Mouse (Mus musculus) urinary bladder, adult 18-20 months (tissue): ENCODE results near the gene Mgme1.

Experiments
- DNase-seq, 2 experiments: peaks; one replicate each; pipeline ENCODE4 v3.0.0; 2022; ENCODE audit warnings: low spot score in 2 of 2, mixed read lengths in 2 of 2

Mgme1 gene

DNA sequence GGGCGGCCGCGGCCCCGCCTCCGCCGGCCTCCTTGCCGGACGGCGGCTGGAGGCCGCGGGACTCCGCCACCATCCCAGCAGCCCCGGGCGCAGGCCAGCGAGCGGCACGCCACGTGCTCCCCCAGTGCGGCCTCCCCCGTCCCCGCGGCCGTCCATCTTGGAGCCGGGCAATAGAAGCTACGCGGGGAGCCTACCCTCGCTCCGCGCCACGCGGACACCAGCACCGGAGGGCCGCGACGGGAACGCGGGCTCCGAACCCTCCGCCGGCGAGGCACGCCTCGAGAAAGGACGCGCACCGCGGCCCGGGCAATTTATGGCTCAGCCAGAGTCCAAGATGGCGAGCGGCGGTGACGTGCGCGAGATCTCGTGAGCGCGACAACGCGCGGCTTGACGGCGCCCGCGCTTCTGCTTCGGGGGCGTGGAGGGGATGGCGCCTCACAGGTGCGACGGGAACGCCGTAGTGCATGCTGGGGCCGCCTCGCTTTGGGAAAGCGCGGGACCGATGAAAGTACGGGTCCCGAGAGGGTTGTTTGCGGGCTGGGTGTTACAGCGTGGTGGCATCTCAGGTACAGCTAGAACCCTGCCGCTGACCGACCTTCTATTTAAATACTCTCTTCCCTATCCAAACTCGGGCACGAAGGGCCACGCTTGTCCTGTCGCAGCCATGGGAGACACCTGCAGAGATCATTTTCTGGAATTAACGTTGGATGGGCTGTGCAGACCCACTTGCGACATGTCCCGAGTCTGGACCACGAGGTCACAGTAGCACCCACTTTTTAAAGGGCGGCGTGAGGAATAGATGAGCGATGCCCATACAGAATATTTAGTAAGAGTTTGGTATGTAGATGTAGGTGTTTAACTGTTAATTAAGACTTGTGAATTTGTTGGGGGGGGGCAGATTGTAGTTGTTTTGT, at the start of gene Mgme1, which contains the start of gene Snx5:
TSS of gene Mgme1 (plus strand) at position 157 of the 914 bp plus-strand sequence.
TSS of gene Snx5 (minus strand) at position 400 of the 914 bp plus-strand sequence.
- DNase-seq: peak; percentile 88 to 94

DNA sequence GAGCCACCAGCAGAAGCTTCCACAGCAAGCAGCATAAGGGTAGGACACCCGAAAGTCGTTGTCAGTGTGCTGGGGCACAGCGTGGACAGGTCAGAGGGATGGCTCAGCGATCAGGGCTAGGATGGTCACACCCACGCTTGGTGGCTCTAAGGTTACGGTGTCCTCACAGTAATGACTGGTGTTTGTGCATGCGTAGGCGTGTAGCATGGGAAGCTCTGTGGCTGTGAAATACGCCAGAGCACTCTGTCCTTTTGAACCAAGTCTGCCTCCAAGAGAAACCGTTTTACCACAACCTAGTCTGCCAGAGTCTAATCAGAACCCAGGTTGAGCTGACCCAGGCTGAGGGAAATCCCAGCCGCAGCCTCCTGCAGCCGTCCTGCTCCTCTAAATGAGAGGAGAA, 46.1 kb upstream of the Mgme1 start:
- no peak for DNase-seq

DNA sequence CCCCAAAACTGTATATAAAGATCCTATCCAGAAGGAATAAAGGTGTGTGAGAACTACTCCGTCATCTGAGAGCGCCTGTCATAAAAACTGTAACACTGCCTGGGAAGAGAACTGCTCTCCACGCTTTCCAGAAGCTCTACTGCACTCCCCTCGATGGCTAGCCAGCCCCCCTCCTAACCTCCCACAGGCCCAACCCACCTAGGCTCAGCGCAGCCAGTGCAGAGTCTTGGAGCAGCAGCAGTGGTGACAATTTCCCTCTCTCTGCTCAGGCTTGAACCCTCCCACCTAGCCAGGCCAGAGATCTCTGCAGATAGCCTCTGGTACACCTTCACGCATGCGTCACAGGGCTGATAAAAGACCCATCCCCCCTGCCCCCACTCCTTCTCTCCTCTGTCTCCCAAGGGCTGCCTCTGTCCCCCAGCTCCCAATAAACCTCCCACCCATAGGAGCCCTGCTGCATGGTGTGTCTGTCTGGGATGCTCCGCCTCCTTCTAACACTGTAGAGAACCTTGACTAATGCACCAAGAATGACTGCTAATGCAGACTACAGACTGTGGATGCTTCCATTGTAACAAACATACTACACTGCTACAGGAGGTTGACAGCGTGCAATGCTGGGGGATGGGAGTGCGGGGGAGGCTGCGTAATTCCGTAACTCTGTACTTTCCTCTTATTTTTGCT, 43.4 kb upstream of the Mgme1 start:
- DNase-seq: no peak

DNA sequence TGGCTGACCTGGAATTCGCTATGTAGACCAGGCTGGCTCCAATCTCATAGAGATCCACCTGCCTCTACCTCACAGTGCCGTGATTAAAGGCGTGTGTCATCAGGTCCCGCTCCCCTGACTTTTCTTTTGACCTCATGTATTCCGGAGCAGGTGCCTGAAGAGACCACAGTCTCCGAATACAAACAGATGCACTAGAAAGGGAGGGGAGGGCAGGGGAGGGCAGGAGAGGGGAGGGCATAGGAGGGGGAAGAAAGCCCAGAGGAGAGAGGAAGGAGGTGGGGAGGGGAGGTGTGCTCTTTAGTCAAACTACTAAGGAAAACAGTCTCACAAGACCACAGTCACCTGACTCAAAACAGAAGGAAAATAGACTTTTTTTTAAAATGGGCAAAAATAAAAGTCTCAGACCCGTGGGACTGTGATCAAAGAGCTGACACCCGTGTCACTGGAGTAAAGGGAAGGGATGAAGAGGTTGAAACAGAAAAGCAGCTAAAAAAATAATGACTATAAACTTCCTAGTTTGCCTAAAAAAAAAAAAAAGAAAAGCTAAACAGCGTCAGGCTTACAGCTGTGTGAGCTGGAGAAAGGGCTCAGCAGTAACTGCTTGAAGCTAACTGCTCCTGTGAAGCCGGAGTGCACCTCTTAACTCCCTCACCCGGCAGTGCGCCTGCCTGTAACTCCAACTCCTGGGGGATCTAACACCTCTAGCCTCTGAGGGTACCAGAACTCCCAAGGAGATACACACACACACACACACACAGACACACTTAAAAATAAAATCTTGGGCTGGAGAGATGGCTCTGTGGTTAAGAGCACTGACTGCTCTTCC, 41.7 kb upstream of the Mgme1 start:
- DNase-seq: no peak

DNA sequence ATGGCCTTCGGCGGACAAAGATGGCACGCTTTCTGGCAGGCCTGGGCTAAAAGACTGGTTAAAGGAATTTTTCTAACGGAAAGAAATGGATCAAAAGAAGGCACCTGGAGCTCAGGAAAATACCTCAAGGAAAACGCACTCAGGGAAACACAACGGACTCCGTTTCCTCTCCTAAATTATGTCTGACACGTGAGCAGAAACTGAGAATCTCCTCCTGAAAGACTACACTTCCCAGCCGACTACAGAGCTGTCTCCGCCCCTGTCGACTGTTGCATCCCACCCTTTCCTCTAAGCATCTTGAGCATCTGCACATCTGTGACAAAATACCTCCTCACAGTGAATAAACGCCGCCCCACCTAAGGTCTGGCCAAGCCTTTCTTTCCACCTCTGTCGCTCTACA, 40.8 kb upstream of the Mgme1 start:
- no peak for DNase-seq

DNA sequence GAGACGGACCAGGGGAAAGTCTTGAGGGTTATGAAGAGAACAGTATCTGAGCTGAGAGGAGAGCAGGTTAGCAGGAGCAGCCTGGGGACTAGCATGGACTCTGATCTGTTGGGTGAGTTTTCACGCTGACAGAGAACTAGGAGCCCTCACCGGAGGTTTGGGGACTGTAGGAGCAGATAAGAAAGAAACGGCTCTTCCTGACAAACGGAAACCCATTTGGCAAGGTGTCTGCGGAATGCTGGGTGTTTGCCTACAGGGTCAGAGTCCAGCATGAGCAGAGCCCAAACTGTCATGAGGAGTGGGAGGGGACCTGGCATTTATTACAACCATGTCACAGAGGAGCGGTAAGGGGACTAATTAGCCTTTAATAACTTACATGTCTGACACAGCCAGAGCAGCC, 40.0 kb upstream of the Mgme1 start:
- DNase-seq: no peak

DNA sequence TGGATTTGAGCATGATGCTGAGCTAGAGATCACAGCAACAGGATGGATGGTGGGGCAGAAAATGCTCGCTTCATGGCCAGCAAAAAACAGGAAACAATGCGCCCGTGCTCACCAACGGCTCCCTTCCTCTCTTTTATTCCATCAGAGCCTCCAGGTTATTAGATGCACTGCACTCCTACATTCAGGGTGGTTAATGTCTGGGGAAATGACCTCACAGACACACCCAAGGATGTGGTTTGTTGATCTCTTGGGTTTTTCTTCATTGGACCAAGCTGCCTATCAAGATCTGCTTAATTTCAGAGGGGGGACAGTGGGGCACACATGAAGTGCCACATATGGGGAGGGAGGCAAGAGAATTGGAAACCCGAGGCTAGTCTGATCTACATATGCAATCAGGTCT, 39.3 kb upstream of the Mgme1 start:
- no peak for DNase-seq

DNA sequence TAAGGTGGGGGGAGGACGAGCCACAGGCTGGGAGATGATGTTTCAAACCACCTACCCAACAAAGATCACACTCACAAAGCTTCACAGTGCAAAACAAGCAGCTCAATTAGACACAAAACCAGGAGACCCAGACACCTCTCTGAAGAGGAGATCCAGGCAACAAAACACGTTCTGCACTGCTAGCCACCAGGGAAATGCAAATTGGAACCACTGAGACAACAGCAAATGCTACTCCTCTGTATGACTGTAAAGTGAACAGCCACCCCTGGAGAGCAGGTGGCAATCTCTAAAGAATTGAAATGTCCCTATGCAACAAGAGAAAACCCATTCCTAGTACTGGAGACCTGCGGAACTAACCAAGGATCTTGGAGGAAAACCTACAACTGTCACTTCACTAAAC, 36.9 kb upstream of the Mgme1 start:
- no peak for DNase-seq

DNA sequence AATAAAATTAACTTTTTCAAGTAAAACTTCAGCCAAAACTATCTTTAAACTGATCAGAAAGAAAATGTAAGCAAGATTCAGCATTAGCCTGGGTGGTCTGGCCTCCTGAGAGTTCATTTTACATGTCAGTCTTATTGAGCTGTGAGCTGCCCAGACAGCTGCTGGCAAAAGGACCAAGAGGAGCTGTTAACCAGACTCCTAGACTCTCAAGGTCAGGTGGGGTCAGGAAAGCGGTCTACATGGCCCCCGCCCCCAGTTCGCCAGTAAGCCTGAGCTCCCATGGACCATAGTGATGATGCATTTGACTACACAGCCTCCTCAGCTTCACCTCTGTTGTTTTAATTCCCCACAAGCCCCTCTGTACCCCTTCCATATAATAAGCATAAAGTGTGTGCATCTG, 34.7 kb upstream of the Mgme1 start:
- no peak for DNase-seq

DNA sequence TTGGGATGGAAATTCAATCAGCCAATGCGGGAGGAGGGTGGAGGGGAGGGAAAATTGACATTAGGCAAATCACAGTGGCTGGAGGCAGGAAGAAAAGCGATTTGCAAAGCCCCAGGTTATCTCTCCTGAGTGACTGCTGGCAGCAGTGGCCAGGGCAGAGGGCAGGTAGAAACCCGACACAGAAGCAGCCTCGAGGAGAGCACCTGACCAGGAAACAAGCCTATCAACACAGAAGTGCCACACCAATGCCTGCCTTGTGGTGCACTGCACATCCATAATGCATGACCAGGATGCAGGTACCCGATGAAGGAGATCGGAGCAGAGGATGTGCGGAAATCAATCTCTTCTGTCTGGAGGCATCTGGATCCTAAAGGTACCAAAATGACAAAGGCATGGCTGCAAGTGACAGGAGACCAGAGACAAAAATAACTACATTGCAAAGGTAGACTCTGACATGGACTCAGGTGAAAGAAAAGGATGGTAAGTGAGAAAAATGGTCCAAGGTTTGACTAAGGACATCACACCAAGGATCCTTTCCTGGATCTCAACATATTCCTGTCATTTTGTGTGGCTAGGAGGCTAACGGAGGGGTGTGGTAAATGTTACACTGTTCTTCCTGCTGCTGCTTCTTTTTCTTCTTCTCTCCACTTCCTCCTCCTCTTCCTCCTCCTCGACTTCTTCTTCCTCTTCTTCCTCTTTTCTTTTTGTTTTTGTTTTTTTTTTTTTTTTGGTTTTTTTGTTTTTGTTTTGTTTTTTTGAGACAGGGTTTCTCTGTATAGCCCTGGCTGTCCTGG, 33.5 kb upstream of the Mgme1 start:
- DNase-seq: no peak

DNA sequence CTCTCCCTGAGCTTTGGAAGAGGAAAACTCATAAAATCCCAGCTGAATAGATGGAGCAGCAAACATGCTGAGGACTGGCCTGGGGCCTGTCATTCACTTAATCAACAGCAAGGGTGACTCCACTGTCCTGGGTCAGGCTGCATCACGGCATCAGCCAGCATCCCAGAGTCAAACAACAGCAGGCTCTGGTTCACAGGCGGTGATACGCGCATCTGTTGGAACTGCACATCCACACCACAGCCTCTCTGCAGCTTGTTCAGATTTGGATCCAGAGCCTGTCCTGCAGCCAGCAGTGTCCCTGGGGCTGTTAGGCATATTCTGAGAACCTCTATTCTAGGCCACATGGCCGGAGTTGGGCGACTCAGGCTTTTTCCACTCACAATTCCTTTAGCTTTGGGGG, 32.1 kb upstream of the Mgme1 start:
- DNase-seq: peak in 1 of 2 experiments; percentile 47

DNA sequence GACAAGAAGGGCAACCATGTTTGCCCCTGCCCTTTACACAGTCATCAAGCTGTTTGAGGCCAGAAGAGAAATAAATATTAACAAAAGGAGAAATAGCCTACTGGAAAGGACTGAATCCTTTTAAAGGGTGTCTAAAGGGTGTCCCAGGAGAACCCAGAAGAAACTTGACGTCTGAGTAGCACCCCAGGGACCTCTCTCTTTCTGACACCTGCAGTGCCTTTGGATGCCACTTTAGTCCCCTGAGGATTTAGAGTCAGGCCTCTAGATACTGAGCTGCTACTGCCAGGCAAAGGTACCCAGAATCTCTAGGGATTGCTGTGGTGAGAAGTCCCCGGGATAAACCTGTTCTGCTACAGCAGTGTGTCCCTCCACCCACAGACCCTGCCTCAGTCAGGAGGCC, 31.1 kb upstream of the Mgme1 start:
- no peak for DNase-seq

DNA sequence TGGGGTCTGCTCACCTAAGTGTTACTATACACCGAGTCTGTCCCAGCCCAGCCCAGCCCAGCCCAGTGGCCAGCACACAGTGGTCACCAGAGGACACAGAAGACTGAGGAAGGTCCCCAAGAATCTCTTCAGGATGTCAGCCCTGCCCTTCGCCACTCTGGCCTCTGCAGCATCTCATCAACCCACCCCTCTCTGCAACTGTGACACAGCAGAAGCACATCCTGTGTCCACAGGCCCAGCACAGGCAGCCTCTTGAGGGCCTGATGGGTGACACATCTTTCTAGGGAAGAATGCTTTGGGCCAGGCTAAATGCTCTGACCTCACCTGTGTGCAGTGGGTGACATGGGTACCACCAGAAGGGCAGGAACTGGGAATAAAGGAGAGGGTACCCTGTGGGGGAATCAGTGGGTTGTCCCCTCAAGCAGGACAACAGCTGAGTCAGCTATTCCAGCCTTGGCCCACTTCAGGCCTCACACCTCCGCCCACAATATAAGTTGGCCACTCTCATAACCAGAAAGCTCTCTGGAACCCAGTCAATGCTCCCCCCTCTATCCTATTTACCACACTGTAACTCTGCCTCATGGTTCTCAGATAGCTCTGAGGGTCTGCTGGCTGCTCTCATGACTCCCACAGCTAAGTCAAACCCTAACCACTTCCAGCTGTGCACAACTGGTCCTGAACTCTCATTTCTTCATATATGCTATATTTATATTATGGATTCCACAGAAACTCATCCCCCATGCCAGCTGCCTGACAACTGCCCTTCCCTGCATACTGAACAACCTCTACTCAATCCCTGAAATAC, 30.2 kb upstream of the Mgme1 start:
- no peak for DNase-seq

DNA sequence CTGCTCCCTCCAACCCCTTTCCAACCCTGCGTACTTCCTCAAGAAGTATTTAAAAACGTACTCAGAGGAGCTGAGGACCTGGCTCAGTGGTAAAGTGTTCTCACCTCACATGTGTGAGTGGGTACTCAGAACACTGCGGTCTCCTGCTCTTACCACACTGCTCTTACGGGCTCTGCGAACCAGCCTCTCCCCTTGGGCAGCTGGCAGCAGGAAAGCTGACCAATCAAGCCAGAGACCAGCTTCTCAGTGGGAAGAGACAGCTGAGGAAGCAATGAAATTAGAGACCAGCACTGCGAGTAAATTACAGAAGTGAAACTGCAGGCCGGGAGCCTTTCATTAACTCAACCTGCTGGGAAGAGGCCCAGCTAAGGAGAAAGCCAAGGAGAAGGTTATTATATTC, 25.0 kb upstream of the Mgme1 start:
- no peak for DNase-seq

DNA sequence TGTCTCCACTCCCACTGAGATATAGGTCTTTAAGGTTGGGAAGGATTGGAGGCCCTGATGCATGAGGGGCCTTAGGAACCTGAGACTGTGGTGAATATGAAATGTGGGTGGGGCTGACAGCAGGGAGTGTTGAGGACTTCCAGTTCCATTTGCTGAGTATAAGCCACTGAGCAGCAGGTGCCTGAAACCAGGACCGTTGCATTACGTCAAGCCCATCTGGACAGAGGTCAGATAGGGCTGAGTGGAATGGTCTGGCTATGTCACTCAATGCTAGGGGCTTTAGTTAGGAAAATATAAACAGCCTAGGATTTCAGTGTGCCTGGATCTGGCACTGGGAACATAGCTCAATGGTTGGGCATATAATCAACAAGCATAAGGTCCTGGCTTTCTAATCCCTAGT, 24.2 kb upstream of the Mgme1 start:
- DNase-seq: no peak

DNA sequence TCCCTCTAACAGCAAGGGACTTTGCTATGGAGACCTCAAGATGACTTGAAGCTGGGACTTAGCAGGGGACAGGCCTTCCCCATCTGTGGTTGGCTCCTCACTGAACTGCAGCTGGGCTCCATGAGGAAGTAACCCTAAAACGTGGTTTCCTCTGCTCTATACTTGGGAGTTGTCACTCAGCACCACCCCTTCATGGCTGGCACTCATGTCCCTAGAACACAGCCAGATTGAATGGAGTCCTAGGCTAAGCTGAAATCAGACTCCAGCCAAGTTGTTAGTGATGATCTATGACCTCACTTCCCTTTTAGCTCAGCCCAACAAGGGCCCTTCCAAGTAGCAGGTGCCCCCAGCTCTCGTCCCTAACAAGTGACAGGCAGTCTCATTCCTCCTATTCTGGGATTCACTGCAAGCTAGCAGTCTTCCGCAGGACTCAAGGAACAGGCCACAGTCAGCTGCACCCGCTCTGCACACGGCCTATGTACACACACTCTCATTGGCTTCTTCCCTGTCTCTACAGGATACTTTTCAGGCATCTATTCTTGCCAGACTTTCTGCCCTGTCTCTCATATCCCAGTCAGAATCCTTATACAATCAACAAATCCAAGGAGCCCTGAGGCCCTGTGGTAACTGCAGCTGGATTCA, 23.0 kb upstream of the Mgme1 start:
- no peak for DNase-seq

DNA sequence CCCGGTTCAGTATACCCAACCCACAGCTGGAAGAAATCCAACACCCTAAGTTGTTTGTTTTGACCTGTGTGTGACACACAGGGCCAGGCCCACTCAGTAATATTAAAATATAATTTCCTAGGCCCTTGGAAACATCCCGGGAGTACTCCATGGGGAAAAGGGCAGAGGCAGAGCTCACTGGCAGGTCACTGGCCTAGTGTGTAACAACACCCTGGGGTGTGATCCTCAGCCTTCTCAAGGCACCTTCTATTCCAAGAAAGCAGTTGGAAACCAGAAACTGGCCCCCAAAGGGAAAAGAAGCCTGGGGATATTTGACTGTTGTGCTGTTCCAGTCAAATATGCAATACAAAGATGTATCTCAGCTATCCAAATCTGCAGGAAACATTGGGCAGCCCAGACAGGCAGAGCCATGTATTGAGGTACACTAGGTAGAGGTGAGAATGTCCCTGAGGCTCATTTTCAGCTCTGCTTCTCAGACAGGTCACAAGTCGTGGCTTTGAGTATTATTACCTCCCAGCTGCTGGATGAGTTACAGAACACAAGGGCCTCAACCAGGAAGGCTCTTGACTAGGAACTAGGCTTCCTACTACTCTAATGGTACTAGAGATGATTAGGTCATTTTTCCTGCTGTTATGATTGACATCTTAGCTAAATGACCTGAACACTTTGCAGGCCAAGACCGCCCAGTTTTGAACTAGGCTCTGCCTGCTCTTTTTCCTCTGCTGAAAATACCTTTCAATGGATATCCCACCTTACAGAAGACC, 21.7 kb upstream of the Mgme1 start:
- no peak for DNase-seq

DNA sequence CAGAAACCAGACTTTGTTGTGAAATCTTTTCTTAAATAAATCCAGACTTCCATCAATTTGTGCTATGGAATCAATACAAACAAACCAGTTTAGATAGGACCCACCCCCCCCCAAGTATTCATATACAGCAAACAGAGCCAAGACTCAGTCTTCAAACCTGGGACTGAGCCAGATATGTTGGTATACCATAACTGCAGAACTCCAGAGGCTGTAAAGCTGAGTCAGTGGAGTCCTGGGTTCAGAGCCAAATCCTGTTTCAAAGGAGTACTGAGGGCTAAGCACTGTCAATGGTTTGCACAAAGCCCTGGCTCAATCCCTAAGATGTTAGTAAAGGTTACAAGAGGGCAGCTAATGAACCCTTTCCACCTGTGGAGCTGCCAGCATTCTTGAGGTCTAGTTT, 20.4 kb upstream of the Mgme1 start:
- DNase-seq: no peak

DNA sequence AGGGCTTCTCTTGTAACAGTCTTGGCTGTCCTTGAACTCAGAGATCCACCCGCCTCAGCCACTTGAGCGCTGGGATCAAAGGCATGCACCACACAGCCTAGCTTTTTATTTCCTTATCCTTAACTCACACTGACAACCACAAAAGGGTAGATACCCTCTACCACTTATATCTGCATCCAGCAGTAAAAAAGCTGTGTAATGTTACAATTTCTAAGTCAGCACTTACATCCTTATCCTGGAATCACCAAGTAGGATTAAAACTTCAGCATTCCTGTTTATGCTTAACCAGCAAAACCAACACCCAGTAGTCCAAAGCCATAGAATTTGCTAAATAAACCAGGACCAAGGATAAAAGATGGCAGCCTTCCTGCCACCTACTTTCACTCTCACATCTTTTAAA, 7.6 kb upstream of the Mgme1 start:
- no peak for DNase-seq
